Mouse (Mus musculus) heart, adult 2 months (tissue): ENCODE measurements at regions not wholly inside any gene's neighbourhood (a gene's known extent, or its start where the extent isn't known, plus 50 kb on each side); places are given as distances from the start of the nearest gene placed in this dataset.

Experiments
- CTCF ChIP-seq: fragments of 200-600 bp; IDR thresholded peaks from 2 replicates; pipeline ENCODE4 v1.8.1; 2022; ENCODE audit warnings: antibody characterized with exemption, mild to moderate bottlenecking, moderate library complexity
- EP300 ChIP-seq: fragments of 200-500 bp; IDR thresholded peaks from 2 replicates; pipeline ENCODE4 v1.6.1; 2011; ENCODE audit warnings: low read depth, low read length, control low read depth; ENCODE audit not compliant: insufficient read depth
- POLR2A ChIP-seq: fragments of 200-500 bp; IDR thresholded peaks from 2 replicates; pipeline ENCODE4 v1.6.1; 2011; ENCODE audit warnings: mild to moderate bottlenecking, low read depth, low read length, control low read depth; ENCODE audit not compliant: insufficient read depth

DNA sequence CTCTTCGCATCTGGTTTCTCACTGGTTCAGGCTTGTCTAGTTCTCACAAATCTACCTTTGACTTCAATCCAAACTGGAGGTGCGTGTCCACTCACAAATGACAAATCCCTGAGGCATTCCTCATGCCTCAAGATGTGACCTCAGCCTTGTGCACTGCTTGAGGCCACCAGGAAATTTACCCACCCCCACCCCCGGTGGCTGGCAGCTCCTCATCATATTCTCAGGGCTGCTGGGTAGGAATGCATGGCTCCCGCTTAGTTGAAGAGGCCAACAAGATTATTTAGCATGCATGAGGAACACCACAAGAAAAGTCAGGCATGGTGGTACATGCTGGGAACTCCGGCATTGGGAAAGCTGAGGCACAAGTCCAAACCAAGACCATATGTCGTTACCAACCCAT is 160.7 kb upstream of the Rhobtb1 start:
- TF ChIP-seq CTCF (no peak), EP300 (no peak), POLR2A (no peak)
